Mouse (Mus musculus): ENCODE measurements around the gene Mindy4.
A peak's percentile ranks its signal among the peaks of the same experiment; 100 is the strongest.

The Mindy4 gene

DNA sequence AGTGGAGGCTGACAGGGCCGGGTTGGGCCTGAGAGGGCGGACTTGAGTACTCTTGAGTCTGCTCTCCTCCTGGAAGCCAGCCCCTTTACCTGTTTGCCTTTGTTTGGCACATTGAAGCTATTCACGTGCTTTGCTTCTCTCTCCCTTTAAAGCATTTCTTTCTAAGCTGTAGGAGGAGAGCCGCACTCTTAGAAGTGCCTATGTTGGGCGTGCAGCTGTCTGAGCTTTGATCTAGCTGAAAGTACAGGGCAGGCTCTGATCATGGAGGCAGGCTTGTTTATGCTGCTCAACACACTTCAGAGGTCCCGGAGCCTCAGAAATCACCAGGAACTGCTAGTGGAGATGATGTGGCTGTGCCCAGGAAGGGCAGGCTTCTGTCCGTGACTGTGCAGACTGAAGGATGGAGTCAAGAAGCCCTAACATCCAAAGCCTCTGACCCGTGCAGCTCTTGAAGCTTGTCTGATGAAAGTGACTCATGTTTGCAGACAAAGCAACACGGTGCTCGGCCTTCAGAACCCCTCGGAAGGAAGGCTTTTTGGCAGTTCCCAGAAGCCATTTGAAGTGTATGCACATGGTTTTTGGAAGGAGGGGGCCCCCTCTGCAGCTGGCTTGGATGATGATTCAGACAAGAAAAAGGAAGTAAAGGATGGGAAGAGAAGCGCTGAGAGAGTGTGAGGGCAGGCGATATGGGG lies 53.5 kb downstream of the Mindy4 start:
- no peak for DNase-seq (ENCODE audit: low read depth, low spot score)

DNA sequence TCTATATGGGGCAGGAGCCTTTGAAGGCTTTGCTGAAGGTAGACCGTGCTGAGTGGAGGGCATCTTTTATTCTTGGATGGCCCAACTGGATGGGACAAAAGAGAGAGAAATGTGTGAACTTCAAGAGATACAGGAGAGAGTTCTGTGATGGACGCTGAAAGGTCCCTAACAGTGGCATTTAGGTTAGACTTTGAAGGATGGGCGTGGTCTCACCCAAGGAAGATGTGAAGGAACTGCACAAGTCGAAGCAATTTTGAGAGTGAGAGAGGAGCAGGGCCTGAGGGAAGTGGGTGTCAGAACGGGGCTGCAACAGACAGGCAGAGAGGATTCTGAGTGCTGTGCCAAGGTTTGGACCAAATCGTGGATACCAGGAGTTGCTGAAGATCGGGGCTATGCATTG lies 54.1 kb downstream of the Mindy4 start:
- no peak for DNase-seq (ENCODE audit: low read depth, low spot score)

DNA sequence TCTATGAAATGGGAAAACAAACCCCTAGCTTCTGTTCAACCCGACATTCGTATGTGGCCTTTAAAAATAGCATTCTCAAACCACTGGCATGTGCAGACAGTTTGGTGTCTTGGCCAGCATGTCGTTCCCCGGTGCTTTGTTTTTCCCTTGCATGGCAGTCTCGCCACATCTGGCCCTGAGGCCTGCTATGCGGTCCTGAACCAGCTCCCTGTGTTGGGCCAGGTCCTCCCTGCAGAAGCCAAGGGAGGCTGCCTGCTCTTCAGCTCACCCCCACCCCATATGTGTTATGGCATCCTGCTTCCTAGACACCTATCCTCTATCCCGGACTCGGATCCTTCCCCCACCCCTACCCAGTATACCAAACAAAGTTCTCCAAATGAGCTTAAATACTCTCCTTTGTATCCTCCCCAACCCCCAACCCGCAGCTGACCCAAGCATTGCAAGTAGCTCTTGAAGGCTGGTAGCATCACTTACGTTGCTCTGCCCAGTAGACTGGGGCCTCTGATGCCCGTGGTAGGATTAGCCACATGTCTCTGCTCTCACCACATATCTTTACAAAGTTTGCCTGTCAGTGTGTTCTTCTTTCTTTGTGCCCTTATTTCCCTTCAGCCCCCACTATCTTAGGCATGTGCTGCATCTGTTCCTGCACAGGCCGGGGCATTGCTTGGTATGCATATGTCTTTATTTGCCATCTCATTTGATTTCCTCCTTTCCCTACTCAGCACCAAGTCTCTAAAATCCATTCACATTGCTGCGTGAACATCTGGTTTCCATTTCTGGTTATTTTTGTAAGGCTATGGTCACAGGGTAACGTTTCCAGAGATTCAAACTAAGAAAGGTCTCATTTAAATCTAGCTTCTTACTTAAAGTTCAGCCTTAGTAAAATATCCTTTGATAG lies 55.5 kb downstream of the Mindy4 start:
- no peak for DNase-seq (ENCODE audit: low read depth, low spot score)

GRCm38 (mm10) chr6:55262161-55262560 lies 59.0 kb downstream of the Mindy4 start:
- no peak for DNase-seq (ENCODE audit: low read depth, low spot score)

- DNase-seq (ENCODE audit: low read depth, low spot score), result peak; percentile 55
These were observed 60.4 kb downstream of the Mindy4 start for GRCm38 (mm10) chr6:55263490-55264046.

DNA sequence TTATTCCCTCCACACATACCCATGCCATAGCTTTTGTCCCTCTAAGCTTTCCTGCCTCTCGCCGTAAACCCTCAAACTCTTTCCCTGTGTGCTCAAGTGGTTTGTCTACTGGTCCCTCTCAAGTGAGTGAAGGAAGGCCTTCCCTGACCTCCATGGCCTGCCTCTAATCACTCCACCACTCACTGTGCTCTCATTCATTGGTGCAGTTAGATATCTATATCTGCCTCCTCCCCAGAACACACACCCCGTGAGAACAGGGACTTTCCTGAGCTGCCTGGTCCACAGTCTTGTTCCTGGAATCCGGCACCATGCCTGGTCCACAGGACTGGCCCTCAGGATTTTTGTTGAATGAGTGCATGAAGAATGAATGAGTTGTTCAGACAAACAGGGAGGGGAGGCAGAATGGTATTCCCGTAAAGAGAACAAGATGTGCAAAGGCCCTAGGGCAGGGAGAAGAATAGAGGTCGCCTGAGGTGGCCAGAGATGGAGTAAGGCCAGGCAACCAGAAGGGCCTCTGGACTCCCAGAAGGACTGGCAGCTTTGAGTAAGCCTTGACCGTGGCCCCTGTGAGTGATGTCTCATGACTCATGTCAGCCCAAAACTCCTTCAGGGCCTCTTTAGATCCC lies 61.7 kb downstream of the Mindy4 start:
- peak; percentile 53 for DNase-seq (ENCODE audit: low read depth, low spot score)

DNA sequence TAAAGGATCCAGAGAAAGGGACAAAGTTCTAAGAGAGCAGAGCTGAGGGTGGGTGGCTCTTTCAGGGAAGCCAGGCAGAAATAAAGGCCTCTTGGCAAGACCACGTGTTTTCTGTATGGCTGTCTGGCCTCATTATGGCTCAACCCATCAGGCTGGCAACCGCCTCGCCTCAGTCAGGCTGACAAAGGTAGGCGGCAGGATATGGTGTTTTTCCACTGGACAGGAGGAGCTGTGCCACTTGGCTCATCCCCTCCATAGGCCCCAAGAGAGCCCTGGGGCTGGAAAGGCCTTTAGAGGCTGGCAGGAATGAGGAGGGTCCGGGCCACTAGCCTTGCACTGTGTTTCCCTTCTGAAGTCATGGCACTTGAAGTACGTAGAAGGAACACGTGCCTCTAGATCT lies 69.8 kb downstream of the Mindy4 start:
- DNase-seq (ENCODE audit: low read depth, low spot score), result no peak

DNA sequence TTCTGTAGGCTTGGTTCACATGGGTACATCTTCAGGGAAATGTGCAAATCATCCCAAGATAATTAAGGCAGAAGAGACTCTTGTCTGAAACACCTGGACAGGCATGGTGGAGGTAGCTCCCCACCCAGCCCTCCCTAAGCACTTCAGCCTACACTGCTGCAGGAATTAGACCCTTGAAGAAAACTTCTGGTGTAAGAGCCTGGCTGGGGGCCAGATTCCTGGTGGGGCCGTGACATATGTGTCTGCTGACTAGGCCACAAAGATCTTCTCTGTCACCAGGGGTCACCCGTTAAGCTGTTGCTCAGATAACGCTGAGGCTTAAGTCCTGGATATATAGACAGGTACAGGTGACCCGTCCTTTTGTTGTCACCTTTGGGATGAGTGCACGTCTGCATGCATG lies 70.3 kb downstream of the Mindy4 start:
- DNase-seq (ENCODE audit: low read depth, low spot score), result no peak

DNA sequence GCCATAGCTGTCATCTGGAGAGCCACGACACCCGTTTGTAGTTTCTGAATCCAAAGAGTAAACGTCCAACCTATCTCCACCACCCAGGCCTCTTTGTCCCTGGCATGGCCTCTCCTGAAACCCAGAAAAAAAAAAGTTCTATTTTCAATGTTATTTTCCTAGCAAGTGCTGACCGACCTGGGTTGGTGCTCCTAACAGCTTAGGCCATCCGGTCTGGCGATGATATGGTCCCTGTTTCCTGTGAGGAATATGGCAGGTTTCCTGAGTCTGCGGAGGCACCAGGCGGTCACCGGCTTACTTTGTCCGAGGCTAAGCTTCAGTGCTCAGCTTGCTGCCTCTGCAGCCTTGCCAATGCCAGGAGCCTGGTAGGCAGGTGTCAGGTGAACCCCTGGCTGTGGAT lies 71.8 kb downstream of the Mindy4 start:
- no peak for DNase-seq (ENCODE audit: low read depth, low spot score)

DNA sequence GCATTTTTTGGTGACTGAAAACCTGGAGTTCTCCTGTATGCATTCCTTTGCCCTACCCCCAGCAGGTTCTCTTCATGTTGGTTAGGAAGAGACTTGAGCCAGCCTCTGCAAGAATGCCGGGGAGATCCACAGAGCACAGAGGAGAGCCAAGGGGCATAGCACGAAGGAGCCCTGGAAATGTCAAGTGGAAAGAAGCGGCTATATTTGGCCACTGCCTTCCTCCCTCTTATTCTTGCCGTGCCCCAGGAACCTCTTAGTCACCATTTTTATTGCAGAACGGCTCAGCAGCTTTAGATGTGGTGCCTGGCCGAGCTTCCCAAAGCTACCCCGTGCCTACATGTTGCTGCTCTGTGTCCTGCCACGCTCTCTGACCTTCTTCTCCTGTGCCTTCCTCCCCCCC lies 72.6 kb downstream of the Mindy4 start:
- DNase-seq (ENCODE audit: low read depth, low spot score), result no peak

- no peak for DNase-seq (ENCODE audit: low read depth, low spot score)
These were observed 73.6 kb downstream of the Mindy4 start for GRCm38 (mm10) chr6:55276692-55277282.

DNA sequence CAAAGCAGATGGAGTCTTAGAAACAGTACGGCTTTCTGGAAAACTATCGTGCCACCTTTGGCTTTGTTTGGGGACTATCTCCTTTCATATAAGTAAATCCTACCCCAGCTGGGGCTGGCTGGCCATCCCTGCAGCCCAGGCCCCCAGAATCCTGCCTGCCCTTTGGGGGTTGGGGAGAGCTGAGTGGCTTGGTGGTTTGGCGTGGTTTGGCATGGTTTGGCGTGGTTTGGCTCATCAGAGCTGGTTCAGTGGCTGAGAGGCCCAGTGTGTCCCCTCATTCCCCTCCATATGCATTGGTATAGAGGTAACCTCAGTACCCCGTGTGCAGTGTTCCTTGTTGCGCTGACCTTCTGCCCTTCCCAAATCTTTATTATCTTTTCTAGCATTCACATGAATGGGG lies 74.9 kb downstream of the Mindy4 start:
- DNase-seq (ENCODE audit: low read depth, low spot score), result no peak

- no peak for DNase-seq (ENCODE audit: low read depth, low spot score)
These were observed 75.3 kb downstream of the Mindy4 start for GRCm38 (mm10) chr6:55278520-55278919.

GRCm38 (mm10) chr6:55280979-55281378 lies 77.8 kb downstream of the Mindy4 start:
- no peak for DNase-seq (ENCODE audit: low read depth, low spot score)

GRCm38 (mm10) chr6:55281687-55282086 lies 78.5 kb downstream of the Mindy4 start:
- DNase-seq (ENCODE audit: low read depth, low spot score), result no peak

DNA sequence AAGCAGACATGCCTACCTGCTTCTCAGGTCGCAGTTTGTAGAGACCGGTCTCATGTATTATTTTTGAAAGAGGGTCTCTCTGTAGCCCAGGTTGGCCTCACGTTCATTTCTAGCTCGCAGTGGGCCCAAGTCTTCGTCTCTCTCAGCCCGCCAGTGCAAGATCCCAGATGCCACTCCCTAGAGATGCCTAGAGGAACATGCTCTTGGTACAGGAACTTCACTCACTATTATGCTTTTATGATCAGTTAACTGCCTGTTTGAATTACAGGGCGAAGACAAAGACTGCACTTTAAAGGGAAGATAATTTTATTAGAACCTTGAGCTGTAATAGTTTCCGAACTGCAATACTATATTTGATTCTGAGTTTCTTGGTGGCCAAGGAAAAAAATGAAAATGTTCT lies 79.2 kb downstream of the Mindy4 start:
- no peak for DNase-seq (ENCODE audit: low read depth, low spot score)

DNA sequence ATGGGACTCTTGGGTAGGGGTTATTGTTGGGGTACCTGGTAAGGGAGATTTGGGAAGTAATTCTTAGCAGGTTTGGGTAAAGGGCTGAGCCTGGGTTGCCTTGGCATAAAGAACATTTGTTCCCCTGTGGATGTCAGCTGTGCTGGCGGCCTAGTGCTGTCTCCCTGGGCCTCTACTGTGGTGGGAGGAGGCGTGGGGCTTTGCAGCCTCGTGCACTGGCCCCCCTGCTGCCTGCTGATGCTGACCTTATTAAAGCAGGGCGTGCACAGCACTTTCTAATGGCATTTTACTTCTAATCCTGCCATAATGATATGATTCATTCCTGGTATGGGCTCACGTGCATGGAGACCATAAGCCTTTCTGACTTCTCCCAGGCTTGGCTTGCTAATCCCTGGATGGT lies 82.0 kb downstream of the Mindy4 start:
- DNase-seq (ENCODE audit: low read depth, low spot score), result no peak

DNA sequence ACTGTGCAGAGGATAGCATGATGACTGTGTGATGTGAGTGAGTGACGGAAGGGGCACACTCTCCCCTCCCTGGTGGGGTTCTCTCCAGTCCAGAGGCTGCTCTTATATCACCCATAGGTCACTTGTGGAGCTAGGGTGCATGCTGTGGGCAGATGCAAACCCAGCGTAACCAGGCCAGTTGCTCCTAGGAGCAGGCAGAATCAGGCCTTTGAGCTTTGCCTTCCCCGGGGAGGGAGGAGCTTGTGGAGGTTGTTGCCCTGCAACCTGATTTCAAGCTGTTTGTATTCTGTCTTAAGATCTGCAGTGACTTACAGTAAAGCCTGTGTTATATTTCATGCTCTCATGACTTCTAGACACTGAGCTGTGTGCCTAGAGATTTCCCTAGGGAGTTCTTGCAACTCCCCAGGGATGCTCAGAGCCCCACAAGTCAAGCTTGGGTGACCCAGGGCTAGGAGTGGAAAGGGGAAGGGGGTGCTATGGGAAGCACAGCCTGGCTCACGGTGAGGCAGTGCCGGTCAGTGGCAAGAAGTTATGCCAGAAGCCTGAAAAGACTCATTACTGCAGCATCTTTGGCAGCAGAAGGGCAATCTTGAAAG lies 84.9 kb downstream of the Mindy4 start:
- no peak for DNase-seq (ENCODE audit: low read depth, low spot score)

DNA sequence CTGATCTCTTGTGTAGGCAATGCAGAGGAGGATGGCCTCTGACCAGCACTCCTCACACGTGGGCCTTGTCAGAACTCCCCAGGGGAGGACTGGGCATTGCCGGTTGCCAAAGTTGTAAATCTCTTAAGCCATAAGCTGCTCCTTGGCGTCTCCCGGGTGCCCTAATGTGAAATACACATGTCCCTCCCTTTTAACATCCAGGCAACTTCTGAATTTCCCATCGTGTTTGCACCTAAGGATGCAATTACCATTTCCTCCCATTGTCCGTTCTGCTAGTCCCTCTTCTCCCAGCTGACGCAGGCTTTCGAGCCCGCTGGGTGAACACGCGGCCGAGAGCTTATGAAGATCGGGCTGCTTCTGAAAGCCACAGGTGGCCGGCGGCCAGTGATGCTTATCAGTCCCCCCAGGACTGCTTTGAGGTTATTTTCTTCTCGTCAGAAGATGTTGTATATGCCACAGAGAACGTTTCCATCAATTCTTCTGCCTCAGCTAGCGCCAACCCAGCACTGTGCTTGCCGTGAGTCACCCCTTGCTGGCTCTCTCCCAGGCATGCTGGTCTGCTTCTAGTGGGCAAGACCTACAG lies 91.5 kb downstream of the Mindy4 start:
- DNase-seq (ENCODE audit: low read depth, low spot score), result no peak

GRCm38 (mm10) chr6:55295325-55295724 lies 92.1 kb downstream of the Mindy4 start:
- no peak for DNase-seq (ENCODE audit: low read depth, low spot score)

- DNase-seq (ENCODE audit: low read depth, low spot score), result no peak
These were observed 96.3 kb downstream of the Mindy4 start for GRCm38 (mm10) chr6:55299482-55299881.
